21 mouse cellular contexts compared by ENCODE assay signal in the genomic region with DNA sequence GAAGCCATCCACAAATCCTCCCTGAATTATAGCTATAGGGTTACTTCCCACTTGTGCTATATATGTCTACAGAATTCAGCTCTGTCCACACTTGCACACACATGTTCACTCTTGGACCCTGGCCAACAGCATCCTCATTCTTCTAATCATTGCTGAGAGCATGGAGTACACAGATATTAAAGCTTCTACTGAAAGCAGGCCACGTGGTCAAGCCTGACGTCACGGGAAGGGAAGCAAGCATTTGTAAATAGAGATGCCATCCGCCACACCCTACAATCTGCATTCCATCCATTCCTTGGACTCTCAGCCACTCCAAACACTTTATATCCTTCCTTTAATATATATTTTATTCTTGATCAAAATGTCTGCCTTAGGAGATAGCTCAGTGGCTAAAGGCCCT. TPM values are rescaled to one million over a fixed set of nuclear protein-coding genes. Genes with fewer than 3 reads are reported as not detected.
DNase-seq lines count a peak whose midpoint lies in the region; ATAC-seq and TF ChIP-seq lines count a peak whose summit lies in the region.
"Had no signal": no experiment of that assay in that cellular context is flagged by ENCODE, and none has a peak within 500 bp of the region (broad histone marks: within the 10 kb centered on the region; RNA-seq: fewer than 3 reads in every experiment).

No protein-coding gene starts in this region.

- H3K4me2 ChIP-seq in embryonic facial prominence, embryonic 14.5 days (ENCODE audit: low read depth, low read length) = no peak overlapping the region
- H3K4me2 ChIP-seq: embryonic facial prominence, embryonic 13.5 days; forebrain, embryonic 13.5 days; heart, embryonic 12.5 days; hindbrain, embryonic 15.5 days had no signal

- no peak for TF ChIP-seq EP300 in MEL (IDR thresholded peaks at IDR 0.05; ENCODE audit: low read depth in 1 of 2, low read length in 2 of 2)

- H3K9ac ChIP-seq in embryonic facial prominence, embryonic 14.5 days (ENCODE audit: low read depth, low read length) = no peak overlapping the region
- no peak overlapping the region for H3K9ac ChIP-seq in MEL (ENCODE audit: control insufficient read depth, low read depth, low read length, poor library complexity, severe bottlenecking)
- H3K9ac ChIP-seq: embryonic facial prominence, embryonic 13.5 days; forebrain, embryonic 13.5 days; forebrain, postnatal 0 days; heart, embryonic 12.5 days; hindbrain, embryonic 15.5 days had no signal

- peak; percentile 44 for DNase-seq in embryonic facial prominence, embryonic 14.5 days (ENCODE audit: low spot score)
- no peak for DNase-seq in embryonic facial prominence, embryonic 10.5 days (ENCODE audit: low spot score)
- DNase-seq in 3T3-L1 (ENCODE audit: low read depth, low spot score) = peak; percentile 59
- no peak for DNase-seq in MEL (ENCODE audit: low read depth, low spot score)
- peak; percentile 54 for DNase-seq in lung, postnatal 36 days
- DNase-seq in midbrain, embryonic 10.5 days (ENCODE audit: low spot score) = no peak
- no peak for DNase-seq in cerebellum, adult 11-12 months
- DNase-seq in layer of hippocampus, adult 9-11 months = no peak
- DNase-seq: adrenal gland, adult 8-10 months; cerebellum, postnatal 25 days; forebrain, postnatal 0 days; gastrocnemius, adult 2 months; gastrocnemius, postnatal 25 days had no signal

- no peak overlapping the region for H3K4me3 ChIP-seq in embryonic facial prominence, embryonic 14.5 days (ENCODE audit: low read depth, low read length)
- no peak overlapping the region for H3K4me3 ChIP-seq in embryonic facial prominence, embryonic 10.5 days
- no peak overlapping the region for H3K4me3 ChIP-seq in MEL (ENCODE audit: control insufficient read depth in 1 of 2, insufficient read depth in 1 of 2, low read depth in 2 of 2, low read length in 2 of 2)
- H3K4me3 ChIP-seq in midbrain, embryonic 10.5 days = no peak overlapping the region
- H3K4me3 ChIP-seq: embryonic facial prominence, embryonic 13.5 days; forebrain, embryonic 13.5 days; gastrocnemius, adult 2 months; heart, embryonic 12.5 days; hindbrain, embryonic 10.5 days; hindbrain, embryonic 15.5 days had no signal

- WGBS in embryonic facial prominence, embryonic 14.5 days = 65% methylated on average over 4 of the region's 4 CpGs
- WGBS in embryonic facial prominence, embryonic 10.5 days = 82% methylated on average over 4 of the region's 4 CpGs
- 86% methylated on average over 4 of the region's 4 CpGs for WGBS in midbrain, embryonic 10.5 days

- no peaks in the 10 kb centered on the region for H3K9me3 ChIP-seq in embryonic facial prominence, embryonic 14.5 days (ENCODE audit: control insufficient read depth, low read length)
- no peaks in the 10 kb centered on the region for H3K9me3 ChIP-seq in embryonic facial prominence, embryonic 10.5 days
- no peaks in the 10 kb centered on the region for H3K9me3 ChIP-seq in MEL (replicated peaks; ENCODE audit: insufficient read depth, low read length)
- no peaks in the 10 kb centered on the region for H3K9me3 ChIP-seq in midbrain, embryonic 10.5 days (replicated peaks)
- H3K9me3 ChIP-seq: embryonic facial prominence, embryonic 13.5 days; forebrain, embryonic 13.5 days; G1E; heart, embryonic 12.5 days; hindbrain, embryonic 10.5 days; hindbrain, embryonic 15.5 days had no signal

- H3K27ac ChIP-seq in embryonic facial prominence, embryonic 14.5 days (replicated peaks; ENCODE audit: low read depth, low read length) = no peak overlapping the region
- no peak overlapping the region for H3K27ac ChIP-seq in embryonic facial prominence, embryonic 10.5 days (replicated peaks)
- no peak overlapping the region for H3K27ac ChIP-seq in MEL (ENCODE audit: control insufficient read depth, low read depth, low read length)
- H3K27ac ChIP-seq in midbrain, embryonic 10.5 days (replicated peaks) = no peak overlapping the region
- H3K27ac ChIP-seq: embryonic facial prominence, embryonic 13.5 days; forebrain, embryonic 13.5 days; gastrocnemius, adult 2 months; hindbrain, embryonic 10.5 days; hindbrain, embryonic 15.5 days had no signal

- no peak for TF ChIP-seq CTCF in MEL (IDR thresholded peaks at IDR 0.05 in 2 of 3, conservative IDR thresholded peaks at IDR 0.05 in 1 of 3; ENCODE audit: control insufficient read depth in 1 of 3, insufficient read depth in 1 of 3, low read depth in 2 of 3, low read length in 3 of 3, poor library complexity in 1 of 3, severe bottlenecking in 1 of 3)

- ATAC-seq in embryonic facial prominence, embryonic 14.5 days (ENCODE audit: low read depth) = no peak
- ATAC-seq: forebrain, embryonic 13.5 days; forebrain, postnatal 0 days; intestine, postnatal 0 days; Patski had no signal

- H3K79me2 ChIP-seq in MEL (ENCODE audit: control insufficient read depth, insufficient read depth, low read length, poor library complexity) = no peaks in the 10 kb centered on the region

- no peak for TF ChIP-seq POLR2A in MEL (IDR thresholded peaks at IDR 0.05; ENCODE audit: control insufficient read depth in 1 of 2, insufficient read depth in 1 of 2, low read depth in 1 of 2, low read length in 2 of 2, poor library complexity in 1 of 2)

- no peak for TF ChIP-seq RAD21 in MEL (IDR thresholded peaks at IDR 0.05; ENCODE audit: low read depth, low read length)

- H3K27me3 ChIP-seq in embryonic facial prominence, embryonic 14.5 days (replicated peaks; ENCODE audit: control insufficient read depth, insufficient read depth, low read length) = no peaks in the 10 kb centered on the region
- H3K27me3 ChIP-seq in embryonic facial prominence, embryonic 10.5 days (replicated peaks; ENCODE audit: low read depth, poor library complexity, severe bottlenecking) = no peaks in the 10 kb centered on the region
- no peaks in the 10 kb centered on the region; a peak in 1 of 4 replicates for H3K27me3 ChIP-seq in MEL (ENCODE audit: control insufficient read depth in 1 of 2, insufficient read depth in 2 of 2, low read length in 2 of 2)
- no peaks in the 10 kb centered on the region for H3K27me3 ChIP-seq in midbrain, embryonic 10.5 days (ENCODE audit: low read depth, poor library complexity, severe bottlenecking)
- H3K27me3 ChIP-seq: embryonic facial prominence, embryonic 13.5 days; forebrain, embryonic 13.5 days; heart, embryonic 12.5 days; hindbrain, embryonic 15.5 days; Patski had no signal

- H3K4me1 ChIP-seq in embryonic facial prominence, embryonic 14.5 days (ENCODE audit: control insufficient read depth, insufficient read depth, low read length) = peaks cover 7% of the 10 kb centered on the region; the same call in 1 of the 2 replicates
- peaks cover 21% of the 10 kb centered on the region for H3K4me1 ChIP-seq in embryonic facial prominence, embryonic 10.5 days
- H3K4me1 ChIP-seq in MEL (ENCODE audit: control insufficient read depth in 1 of 2, insufficient read depth in 2 of 2, low read length in 2 of 2) = no peaks in the 10 kb centered on the region
- H3K4me1 ChIP-seq in midbrain, embryonic 10.5 days = peaks cover 24% of the 10 kb centered on the region

- H3K36me3 ChIP-seq in embryonic facial prominence, embryonic 14.5 days (ENCODE audit: control insufficient read depth, insufficient read depth, low read length) = no peaks in the 10 kb centered on the region
- H3K36me3 ChIP-seq in embryonic facial prominence, embryonic 10.5 days (replicated peaks) = no peaks in the 10 kb centered on the region
- H3K36me3 ChIP-seq in MEL (ENCODE audit: control insufficient read depth in 1 of 2, insufficient read depth in 2 of 2, low read length in 2 of 2) = no peaks in the 10 kb centered on the region
- no peaks in the 10 kb centered on the region for H3K36me3 ChIP-seq in midbrain, embryonic 10.5 days
- H3K36me3 ChIP-seq: embryonic facial prominence, embryonic 13.5 days; G1E; heart, embryonic 12.5 days; hindbrain, embryonic 10.5 days; hindbrain, embryonic 15.5 days had no signal

TF ChIP-seq in MEL, 35 proteins besides CTCF, POLR2A, EP300 and RAD21:
- TF ChIP-seq MAX (IDR thresholded peaks at IDR 0.05; ENCODE audit: low read length) = 0 out of 2 replicates have a peak, but pooled peaks have one; percentile 26
- TF ChIP-seq ELF1 (IDR thresholded peaks at IDR 0.05; ENCODE audit: low read depth, low read length) = no peak
TF ChIP-seq in MEL: peak in this region for 1.

RNA-seq across cellular contexts. Expression of a gene that starts 5.2 kb away (rescaled TPM):
- polyA plus RNA-seq in embryonic facial prominence, embryonic 14.5 days (2014; fragmentation: Nextera tagmentation; extraction: Ambion mirVana) = 47.1 and 53.6 TPM in 2 replicates
- 69.8 and 78.0 TPM in 2 replicates for polyA plus RNA-seq in embryonic facial prominence, embryonic 10.5 days (2016; fragmentation: Nextera tagmentation; extraction: Ambion mirVana)
- not detected in 2 replicates for total RNA-seq in MEL (2012; rRNA removed)
- not detected for polyA plus RNA-seq in MEL (2012; ENCODE audit: insufficient read depth in 1 of 2, insufficient read length in 2 of 2, low read depth in 1 of 2, low replicate concordance in 2 of 2, missing spikeins in 1 of 2)
- polyA plus RNA-seq in midbrain, embryonic 10.5 days (2016; fragmentation: Nextera tagmentation; extraction: Ambion mirVana) = 68.9 and 71.0 TPM in 2 replicates

Comparison
In these comparisons a context has a peak if more than half of its experiments do, and no peak if none do; other contexts are left out.
1. DNase-seq: peak in embryonic facial prominence, embryonic 14.5 days (single experiment), 3T3-L1 (single experiment) and lung, postnatal 36 days (single experiment); none in embryonic facial prominence, embryonic 10.5 days (single experiment), MEL (single experiment), midbrain, embryonic 10.5 days (single experiment), cerebellum, adult 11-12 months (single experiment) and layer of hippocampus, adult 9-11 months (single experiment).
2. RNA of a gene that starts 5.2 kb away (polyA plus RNA-seq): 69.8 to 78.0 TPM in embryonic facial prominence, embryonic 10.5 days, 68.9 to 71.0 TPM in midbrain, embryonic 10.5 days and 47.1 to 53.6 TPM in embryonic facial prominence, embryonic 14.5 days; not detected in MEL; every median in the first group is over 10 times any median in the second.